Mouse (Mus musculus): ENCODE data around the gene Afp. TPM values are rescaled to one million over a fixed set of nuclear protein-coding genes. Genes with fewer than 3 reads are reported as not detected.

The Afp gene
- polyA plus RNA-seq, 2 experiments: 0.58 to 39.3 TPM

- no peak for ATAC-seq (ENCODE audit: low FRiP score, low read depth)
- 88% methylated on average over 3 of the region's 3 CpGs for WGBS
These were observed 13.8 kb upstream of the Afp start for GRCm38 (mm10) chr5:90476741-90477140.

GRCm38 (mm10) chr5:90477308-90478140 lies 13.0 kb upstream of the Afp start:
- H3K4me2 ChIP-seq (replicated peaks; ENCODE audit: low read depth, low read length, severe bottlenecking): no peak overlapping the region
- no peak overlapping the region for H3K9ac ChIP-seq (ENCODE audit: low read depth, low read length, severe bottlenecking)
- H3K4me1 ChIP-seq (ENCODE audit: control insufficient read depth, insufficient read depth, low read length): no peaks in the 10 kb centered on the region
- H3K27ac ChIP-seq (replicated peaks; ENCODE audit: low read depth, low read length): no peak overlapping the region
- 45% methylated on average over 7 of the region's 7 CpGs for WGBS
- DNase-seq (ENCODE audit: low spot score) (no peak), ATAC-seq (ENCODE audit: low FRiP score, low read depth) (no peak)
- no peaks in the 10 kb centered on the region for H3K27me3 ChIP-seq (ENCODE audit: control insufficient read depth, insufficient read depth, low read length)
- no peaks in the 10 kb centered on the region for H3K36me3 ChIP-seq (ENCODE audit: control insufficient read depth, insufficient read depth, low read length)
- no peaks in the 10 kb centered on the region for H3K9me3 ChIP-seq (ENCODE audit: control insufficient read depth, low read length)
- no peak for TF ChIP-seq POLR2A (IDR thresholded peaks at IDR 0.05; ENCODE audit: borderline replicate concordance, extremely low read depth, insufficient read depth, insufficient read length)
- H3K4me3 ChIP-seq (replicated peaks; ENCODE audit: low read length): no peak overlapping the region

More at GRCm38 (mm10) chr5:90476741-90477140, 13.8 kb upstream of the Afp start:
- Histone ChIP-seq H3K36me3 (ENCODE audit: control insufficient read depth, insufficient read depth, low read length) (no peaks in the 10 kb centered on the region), H3K27ac (replicated peaks; ENCODE audit: low read depth, low read length) (no peak overlapping the region), H3K27me3 (ENCODE audit: control insufficient read depth, insufficient read depth, low read length) (no peaks in the 10 kb centered on the region), H3K9ac (ENCODE audit: low read depth, low read length, severe bottlenecking) (no peak overlapping the region), H3K4me3 (replicated peaks; ENCODE audit: low read length) (no peak overlapping the region), H3K4me2 (replicated peaks; ENCODE audit: low read depth, low read length, severe bottlenecking) (no peak overlapping the region), H3K4me1 (ENCODE audit: control insufficient read depth, insufficient read depth, low read length) (no peaks in the 10 kb centered on the region), H3K9me3 (ENCODE audit: control insufficient read depth, low read length) (no peaks in the 10 kb centered on the region)
- no peak for DNase-seq (ENCODE audit: low spot score)
- no peak for TF ChIP-seq POLR2A (IDR thresholded peaks at IDR 0.05; ENCODE audit: borderline replicate concordance, extremely low read depth, insufficient read depth, insufficient read length)

GRCm38 (mm10) chr5:90478886-90479285 lies 11.7 kb upstream of the Afp start:
- Histone ChIP-seq H3K27me3 (ENCODE audit: control insufficient read depth, insufficient read depth, low read length) (no peaks in the 10 kb centered on the region), H3K27ac (replicated peaks; ENCODE audit: low read depth, low read length) (no peak overlapping the region), H3K4me3 (replicated peaks; ENCODE audit: low read length) (no peak overlapping the region), H3K36me3 (ENCODE audit: control insufficient read depth, insufficient read depth, low read length) (no peaks in the 10 kb centered on the region), H3K9me3 (ENCODE audit: control insufficient read depth, low read length) (no peaks in the 10 kb centered on the region), H3K4me2 (replicated peaks; ENCODE audit: low read depth, low read length, severe bottlenecking) (no peak overlapping the region), H3K4me1 (ENCODE audit: control insufficient read depth, insufficient read depth, low read length) (no peaks in the 10 kb centered on the region), H3K9ac (ENCODE audit: low read depth, low read length, severe bottlenecking) (no peak overlapping the region)
- no peak for DNase-seq (ENCODE audit: low spot score)
- WGBS: 89% methylated on average over 1 of the region's 1 CpGs
- no peak for ATAC-seq (ENCODE audit: low FRiP score, low read depth)
- TF ChIP-seq POLR2A (IDR thresholded peaks at IDR 0.05; ENCODE audit: borderline replicate concordance, extremely low read depth, insufficient read depth, insufficient read length): no peak

GRCm38 (mm10) chr5:90485597-90485996 lies 4.9 kb upstream of the Afp start:
- no peaks in the 10 kb centered on the region for H3K27me3 ChIP-seq (ENCODE audit: control insufficient read depth, insufficient read depth, low read length)
- no peak overlapping the region for H3K4me3 ChIP-seq (replicated peaks; ENCODE audit: low read length)
- 90% methylated on average over 7 of the region's 7 CpGs for whole genome bisulfite sequencing
- no peak overlapping the region for H3K4me2 ChIP-seq (replicated peaks; ENCODE audit: low read depth, low read length, severe bottlenecking)
- no peaks in the 10 kb centered on the region for H3K36me3 ChIP-seq (ENCODE audit: control insufficient read depth, insufficient read depth, low read length)
- DNase-seq (ENCODE audit: low spot score): no peak
- H3K4me1 ChIP-seq (ENCODE audit: control insufficient read depth, insufficient read depth, low read length): no peaks in the 10 kb centered on the region
- no peak overlapping the region for H3K9ac ChIP-seq (ENCODE audit: low read depth, low read length, severe bottlenecking)
- no peak for TF ChIP-seq POLR2A (IDR thresholded peaks at IDR 0.05; ENCODE audit: borderline replicate concordance, extremely low read depth, insufficient read depth, insufficient read length)
- no peaks in the 10 kb centered on the region for H3K9me3 ChIP-seq (ENCODE audit: control insufficient read depth, low read length)
- ATAC-seq (ENCODE audit: low FRiP score, low read depth): no peak
- no peak overlapping the region for H3K27ac ChIP-seq (replicated peaks; ENCODE audit: low read depth, low read length)

- Histone ChIP-seq H3K4me1 (ENCODE audit: control insufficient read depth, insufficient read depth, low read length) (no peaks in the 10 kb centered on the region), H3K4me3 (replicated peaks; ENCODE audit: low read length) (no peak overlapping the region), H3K9me3 (ENCODE audit: control insufficient read depth, low read length) (no peaks in the 10 kb centered on the region), H3K4me2 (replicated peaks; ENCODE audit: low read depth, low read length, severe bottlenecking) (no peak overlapping the region), H3K36me3 (ENCODE audit: control insufficient read depth, insufficient read depth, low read length) (no peaks in the 10 kb centered on the region), H3K9ac (ENCODE audit: low read depth, low read length, severe bottlenecking) (no peak overlapping the region), H3K27me3 (ENCODE audit: control insufficient read depth, insufficient read depth, low read length) (no peaks in the 10 kb centered on the region), H3K27ac (replicated peaks; ENCODE audit: low read depth, low read length) (no peak overlapping the region)
- 77% methylated on average over 7 of the region's 7 CpGs for WGBS
- no peak for TF ChIP-seq POLR2A (IDR thresholded peaks at IDR 0.05; ENCODE audit: borderline replicate concordance, extremely low read depth, insufficient read depth, insufficient read length)
- no peak for DNase-seq (ENCODE audit: low spot score)
- ATAC-seq (ENCODE audit: low FRiP score, low read depth): no peak
These were observed 2.2 kb upstream of the Afp start for GRCm38 (mm10) chr5:90488323-90488722.
